Mouse (Mus musculus) MEL (cell line): ENCODE results near the gene Nubpl.

Experiments used
- CTCF ChIP-seq, 3 experiments: IDR thresholded peaks in 2 of 3; conservative IDR thresholded peaks in 1 of 3; 2 replicates each; pipeline ENCODE4 v1.5.1; 2011 to 2012; ENCODE audit warnings: low read length in 3 of 3, low read depth in 2 of 3, mild to moderate bottlenecking in 2 of 3, improper control_type of control experiment in 1 of 3, inconsistent platforms in 1 of 3, mixed read lengths in 1 of 3, moderate library complexity in 1 of 3; ENCODE audit not compliant: control insufficient read depth in 1 of 3, insufficient read depth in 1 of 3, poor library complexity in 1 of 3, severe bottlenecking in 1 of 3
- EP300 ChIP-seq, 2 experiments: IDR thresholded peaks; 2 replicates each; pipeline ENCODE4 v1.6.1; 2011; ENCODE audit warnings: improper control_type of control experiment in 2 of 2, low read length in 2 of 2, low read depth in 1 of 2, mild to moderate bottlenecking in 1 of 2
- ETS1 ChIP-seq: IDR thresholded peaks from 2 replicates; pipeline ENCODE4 v1.6.1; 2012; ENCODE audit warnings: low read depth, mild to moderate bottlenecking, inconsistent platforms, low read length, improper control_type of control experiment, moderate library complexity
- GATA1 ChIP-seq: IDR thresholded peaks from 2 replicates; pipeline ENCODE4 v1.6.1; 2011; ENCODE audit warnings: low read depth, low read length, improper control_type of control experiment
- JUND ChIP-seq: IDR thresholded peaks from 2 replicates; pipeline ENCODE4 v1.6.1; 2011; ENCODE audit warnings: low read depth, mild to moderate bottlenecking, improper control_type of control experiment, low read length
- MAX ChIP-seq: IDR thresholded peaks from 2 replicates; pipeline ENCODE4 v1.6.1; 2011; ENCODE audit warnings: low read length, improper control_type of control experiment
- MXI1 ChIP-seq: IDR thresholded peaks from 2 replicates; pipeline ENCODE4 v1.6.1; 2011; ENCODE audit warnings: mild to moderate bottlenecking, low read depth, low read length, improper control_type of control experiment
- NRF1 ChIP-seq: IDR thresholded peaks from 2 replicates; pipeline ENCODE4 v1.6.1; 2014; ENCODE audit warnings: low read depth, mild to moderate bottlenecking, inconsistent platforms, low read length, improper control_type of control experiment, moderate library complexity; ENCODE audit not compliant: poor library complexity, insufficient read depth, severe bottlenecking
- POLR2AphosphoS2 ChIP-seq: IDR thresholded peaks from 2 replicates; pipeline ENCODE4 v1.6.1; 2011; ENCODE audit warnings: low read length, improper control_type of control experiment
- SIN3A ChIP-seq: IDR thresholded peaks from 2 replicates; pipeline ENCODE4 v1.6.1; 2012; ENCODE audit warnings: low read length, improper control_type of control experiment, inconsistent platforms
- TCF12 ChIP-seq: IDR thresholded peaks from 2 replicates; pipeline ENCODE4 v1.6.1; 2014; ENCODE audit warnings: low read depth, mild to moderate bottlenecking, inconsistent platforms, low read length, improper control_type of control experiment, moderate library complexity
- USF1 ChIP-seq: IDR thresholded peaks from 2 replicates; pipeline ENCODE4 v1.6.1; 2014; ENCODE audit warnings: low read depth, mild to moderate bottlenecking, inconsistent platforms, low read length, improper control_type of control experiment, moderate library complexity
- USF2 ChIP-seq, 2 experiments: IDR thresholded peaks; 2 replicates each; pipeline ENCODE4 v1.6.1; 2011 to 2012; ENCODE audit warnings: improper control_type of control experiment in 2 of 2, low read length in 2 of 2, borderline replicate concordance in 1 of 2, inconsistent platforms in 1 of 2, low read depth in 1 of 2, mild to moderate bottlenecking in 1 of 2; ENCODE audit not compliant: insufficient read depth in 1 of 2

DNA sequence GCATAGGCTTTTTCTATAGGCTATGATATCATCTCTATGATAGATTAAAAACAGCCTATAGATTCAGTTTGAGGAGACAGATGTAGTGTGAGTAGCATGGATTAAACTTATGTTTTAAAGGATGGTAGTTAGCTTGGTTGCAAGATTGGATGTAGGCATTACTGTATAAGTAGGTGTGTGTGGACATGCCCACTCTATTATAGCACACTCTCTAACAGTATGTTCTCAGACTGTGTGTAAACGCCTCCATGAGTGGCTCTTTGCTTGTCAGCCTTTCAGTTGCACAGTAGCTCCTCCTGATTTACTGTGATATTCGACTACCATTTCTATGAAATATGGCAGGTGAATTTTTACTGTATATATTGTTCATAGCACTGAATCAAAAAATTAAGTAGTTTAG, 205.4 kb downstream of the Nubpl start:
- no peak for TF ChIP-seq EP300 (IDR thresholded peaks at IDR 0.05; ENCODE audit: low read depth in 1 of 2, low read length in 2 of 2)
- no peak for TF ChIP-seq JUND
- no peak for TF ChIP-seq CTCF (IDR thresholded peaks at IDR 0.05 in 2 of 3, conservative IDR thresholded peaks at IDR 0.05 in 1 of 3; ENCODE audit: control insufficient read depth in 1 of 3, insufficient read depth in 1 of 3, low read depth in 2 of 3, low read length in 3 of 3, poor library complexity in 1 of 3, severe bottlenecking in 1 of 3)
- TF ChIP-seq TCF12 = no peak
- TF ChIP-seq GATA1 = no peak
- no peak for TF ChIP-seq NRF1
- no peak for TF ChIP-seq MXI1
- TF ChIP-seq USF1 = no peak
- TF ChIP-seq POLR2AphosphoS2 = no peak
- TF ChIP-seq ETS1 = no peak
- no peak for TF ChIP-seq SIN3A
- TF ChIP-seq USF2 (IDR thresholded peaks at IDR 0.05; ENCODE audit: borderline replicate concordance in 1 of 2, insufficient read depth in 1 of 2, low read depth in 1 of 2, low read length in 2 of 2) = no peak
- TF ChIP-seq MAX = no peak
